Mouse (Mus musculus) brain, embryonic 18.5 days (tissue): Measurements from ENCODE around the gene Lipc.
"Not testable (repeated sequence)": the region's sequence is repeated elsewhere in the genome, so short reads cannot be mapped to it uniquely, and the experiment has no call there.

Source experiments
- DNase-seq: peaks from one replicate; pipeline ENCODE4 v3.0.0-alpha.2; 2012; ENCODE audit warnings: low read depth, low spot score

Gene Lipc

DNA sequence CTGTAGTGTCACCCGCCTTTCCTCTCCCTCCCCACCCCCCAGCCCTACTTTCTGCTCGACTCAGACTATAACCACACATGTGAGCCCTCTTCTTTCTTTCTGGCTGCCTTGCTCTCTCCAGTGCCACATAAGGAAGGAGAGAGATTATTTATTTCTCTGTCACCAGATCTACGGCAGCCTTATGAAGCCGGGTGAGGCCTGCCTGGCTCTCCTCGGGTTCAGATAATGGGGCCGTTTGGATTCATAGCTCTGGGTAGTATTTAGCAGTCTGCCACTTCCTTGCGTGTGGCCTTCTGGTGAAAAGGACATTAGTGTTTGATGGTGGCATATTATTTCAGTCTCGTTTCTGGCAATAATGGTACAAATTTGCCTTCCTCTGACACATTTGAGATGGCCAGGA, 88.0 kb downstream of the Lipc start:
- DNase-seq, result no peak

DNA sequence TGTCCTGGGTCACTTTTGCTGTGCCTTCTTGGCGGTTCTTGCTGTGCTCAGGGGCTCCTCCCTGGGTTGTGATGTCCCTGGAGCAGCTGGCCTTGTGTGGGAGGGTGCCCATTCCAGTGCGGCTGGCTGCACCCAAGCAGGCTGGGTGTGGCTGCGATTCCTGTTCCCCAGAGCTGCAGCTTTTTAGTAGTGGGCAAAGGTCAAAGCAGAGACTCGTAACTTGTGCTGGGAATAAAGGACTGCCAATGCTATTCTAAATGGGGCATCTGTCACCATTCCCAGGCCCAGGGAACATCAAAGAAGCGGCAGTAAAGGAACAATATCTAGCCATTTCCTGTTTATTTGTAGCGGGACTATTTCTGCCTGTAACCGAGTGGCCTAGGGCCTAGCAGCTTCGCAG, 88.7 kb downstream of the Lipc start:
- no peak for DNase-seq

DNA sequence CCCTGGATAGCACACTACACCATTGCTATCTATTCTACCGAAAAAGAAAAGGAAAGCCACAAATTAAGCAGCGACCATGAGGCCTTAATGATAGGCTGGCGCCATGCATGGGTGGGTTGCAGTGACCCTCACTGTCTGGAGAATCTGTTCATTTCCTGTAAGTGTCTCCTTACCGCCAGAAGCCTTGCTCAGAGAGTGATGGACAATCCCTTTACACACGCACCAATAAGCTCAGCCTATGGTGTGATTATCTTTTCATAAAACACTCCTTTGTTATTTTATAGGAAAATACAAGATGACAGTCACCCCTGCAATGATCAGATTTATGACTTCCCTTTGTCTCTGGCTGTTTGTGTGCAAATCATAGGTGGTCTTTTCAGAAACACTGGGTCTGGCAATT, 92.8 kb downstream of the Lipc start:
- DNase-seq, result no peak

DNA sequence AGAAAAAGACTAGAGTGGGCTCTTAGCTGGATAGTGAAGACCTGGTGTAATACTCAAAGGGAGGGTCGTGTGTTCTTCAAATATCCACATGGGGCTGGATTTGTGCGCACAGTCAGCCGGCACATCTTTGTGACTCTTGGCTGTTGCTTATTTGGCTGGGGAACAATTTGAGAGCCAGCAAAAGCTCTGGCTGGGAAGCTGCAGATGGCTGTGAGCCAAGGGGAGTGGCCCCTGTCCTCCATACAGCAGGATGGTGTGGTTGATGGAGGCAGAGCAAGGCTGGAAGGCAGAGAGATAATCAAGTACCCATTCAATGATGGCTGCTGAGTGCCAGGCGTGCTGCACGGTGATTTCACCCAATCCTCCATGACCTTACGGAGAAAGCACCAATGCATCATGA, 96.2 kb downstream of the Lipc start:
- no peak for DNase-seq

DNA sequence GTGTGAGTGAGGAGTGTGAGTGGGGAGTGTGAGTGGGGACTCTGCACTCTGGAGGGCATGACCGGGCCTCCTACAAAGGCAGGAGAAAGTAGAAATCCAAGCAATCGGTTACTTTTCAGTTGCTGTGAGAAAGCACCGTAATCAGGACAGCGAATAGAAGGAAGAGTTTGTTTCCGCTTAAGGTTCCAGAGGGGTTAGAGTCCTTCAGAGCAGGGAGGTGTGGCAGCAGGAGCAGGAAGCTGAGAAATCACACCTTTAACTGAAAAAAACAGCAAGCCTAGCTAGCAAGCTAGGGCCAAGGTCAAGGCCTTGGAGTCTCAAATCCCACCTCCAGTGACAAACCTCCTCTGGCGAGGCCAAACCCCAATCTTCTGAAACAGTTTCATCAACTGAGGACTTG, 97.1 kb downstream of the Lipc start:
- DNase-seq, result no peak

DNA sequence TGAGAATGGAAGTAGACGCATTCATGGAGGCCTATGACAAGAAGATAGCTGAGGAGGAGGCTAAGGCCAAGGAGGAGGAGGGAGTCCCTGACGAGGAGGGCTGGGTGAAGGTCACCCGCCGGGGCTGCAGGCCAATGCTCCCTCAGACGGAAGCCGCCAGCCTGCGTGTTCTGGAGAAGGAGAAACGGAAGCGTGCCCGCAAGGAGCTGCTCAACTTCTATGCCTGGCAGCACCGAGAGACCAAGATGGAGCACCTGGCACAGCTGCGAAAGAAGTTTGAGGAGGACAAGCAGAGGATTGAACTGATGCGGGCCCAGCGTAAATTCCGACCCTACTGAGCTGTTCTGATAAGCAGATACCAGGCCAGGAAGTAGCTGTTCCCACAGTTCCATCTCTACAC, 98.9 kb downstream of the Lipc start:
- not testable (repeated sequence) for DNase-seq

DNA sequence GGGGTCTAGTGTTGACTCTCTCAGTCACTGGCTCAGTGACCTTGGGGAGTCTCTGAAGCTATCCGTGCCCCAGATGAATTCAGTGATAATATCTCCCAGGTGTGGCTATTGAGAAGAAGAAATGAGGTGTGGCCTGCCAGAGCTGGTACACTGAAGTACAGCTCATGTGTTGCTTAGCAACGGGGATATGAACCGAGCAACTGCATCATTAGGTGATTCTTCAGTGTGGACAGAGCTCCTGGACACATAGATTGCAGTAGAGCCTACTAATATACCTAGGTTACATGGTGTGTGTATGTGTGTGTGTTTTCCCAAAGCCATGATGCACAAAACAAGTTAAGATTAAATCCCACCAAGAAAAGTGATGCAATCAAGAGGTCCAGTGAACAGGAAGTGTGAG, 100.5 kb downstream of the Lipc start:
- DNase-seq, result no peak

DNA sequence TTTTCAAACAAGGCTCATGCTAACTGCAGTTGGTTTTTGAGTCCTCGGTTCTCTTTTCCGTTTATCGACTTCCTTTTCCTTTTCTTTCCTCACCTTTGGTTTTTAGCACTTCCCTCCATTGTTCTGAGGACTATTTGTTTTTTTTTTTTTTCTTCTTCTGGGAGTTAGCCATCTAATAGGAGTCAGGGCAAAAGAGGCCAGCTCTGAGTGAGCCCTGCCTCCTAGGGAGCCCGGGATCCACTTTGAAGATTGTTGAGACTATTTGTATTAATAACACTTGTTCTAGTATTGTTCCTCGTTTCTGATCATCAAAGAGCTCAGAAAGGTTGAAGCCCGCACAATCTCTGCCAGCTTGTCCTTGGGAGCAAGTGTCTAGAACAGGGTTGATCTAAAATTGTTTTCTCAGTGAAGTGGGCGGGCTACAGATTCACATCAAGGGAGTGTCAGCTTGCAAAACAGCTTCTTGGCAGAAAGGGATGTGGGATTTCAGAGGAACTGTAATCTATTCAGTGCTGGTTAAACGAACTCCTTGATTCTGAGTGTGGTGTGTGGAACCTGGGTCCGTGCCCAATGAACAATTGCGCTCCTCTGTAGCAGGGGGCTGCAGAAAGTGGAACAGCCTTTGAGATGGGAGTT, 103.8 kb downstream of the Lipc start:
- no peak for DNase-seq

DNA sequence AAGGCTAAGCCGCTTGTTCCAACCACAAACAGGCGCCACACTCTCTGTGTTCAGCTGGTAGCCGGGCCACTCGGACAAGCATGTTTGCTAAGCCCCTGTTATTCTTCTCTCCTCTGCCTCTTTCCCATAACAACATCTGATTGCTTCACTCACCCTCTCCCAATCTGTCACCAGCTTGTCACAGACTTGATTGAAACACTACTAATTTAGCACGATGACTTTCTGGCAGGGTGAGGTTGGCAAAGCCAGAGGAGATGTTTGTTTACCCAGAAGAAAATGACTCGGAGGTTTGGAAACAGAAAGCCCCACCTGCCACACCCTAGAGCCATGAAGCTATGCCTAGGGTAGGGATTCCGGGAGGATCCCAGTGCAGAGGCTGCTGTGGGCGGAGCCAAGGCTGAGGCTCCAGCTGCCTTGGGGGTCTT, 104.4 kb downstream of the Lipc start:
- no peak for DNase-seq

DNA sequence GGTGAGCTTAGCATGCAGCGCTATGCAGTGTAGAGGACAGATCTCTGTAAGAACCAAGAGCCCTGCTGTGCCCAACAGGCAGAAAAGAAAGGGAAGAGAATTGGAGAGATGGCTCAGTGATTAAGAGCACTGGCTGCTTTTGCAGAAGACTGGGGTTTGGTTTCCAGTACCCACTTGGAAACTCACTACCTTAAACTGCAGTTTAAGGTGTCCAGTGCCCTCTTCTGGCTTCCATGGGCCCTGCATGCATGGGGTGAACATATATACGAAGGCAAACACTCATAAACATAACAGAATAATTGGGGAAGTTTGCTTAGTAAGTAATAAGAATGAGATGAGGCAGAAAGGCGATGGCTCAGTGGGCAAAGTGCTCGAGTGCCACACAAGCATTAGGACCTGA, 108.8 kb downstream of the Lipc start:
- no peak for DNase-seq

DNA sequence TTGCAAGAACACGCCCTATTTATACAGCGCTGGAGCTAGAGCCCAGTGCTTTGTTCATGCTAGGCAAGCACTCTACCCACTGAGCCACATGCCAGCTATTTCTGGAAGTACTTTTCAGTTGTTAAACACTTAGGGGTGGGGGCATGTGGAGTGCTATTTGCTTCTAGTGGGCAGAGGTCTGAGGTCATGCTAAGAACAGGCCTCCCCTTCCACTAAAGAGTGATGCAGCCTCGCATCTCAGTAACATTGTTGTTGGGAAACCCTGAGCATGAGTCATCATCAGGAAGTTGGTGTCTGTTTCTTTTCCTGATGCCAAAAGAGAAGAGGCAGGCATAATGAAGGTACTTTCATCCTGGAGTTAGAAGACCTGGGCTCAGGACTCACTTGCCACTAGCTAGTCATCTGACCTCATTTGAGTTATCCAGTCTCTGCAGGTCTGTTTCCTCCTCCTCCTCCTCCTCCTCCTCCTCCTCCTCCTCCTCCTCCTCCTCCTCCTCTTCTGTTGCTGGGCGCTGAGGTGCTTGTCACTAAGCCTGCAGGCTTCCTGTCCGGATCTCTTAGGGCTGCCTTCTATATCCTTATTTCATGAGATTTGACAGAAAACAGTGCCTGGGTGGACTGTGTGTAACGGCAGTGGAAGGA, 109.6 kb downstream of the Lipc start:
- no peak for DNase-seq

DNA sequence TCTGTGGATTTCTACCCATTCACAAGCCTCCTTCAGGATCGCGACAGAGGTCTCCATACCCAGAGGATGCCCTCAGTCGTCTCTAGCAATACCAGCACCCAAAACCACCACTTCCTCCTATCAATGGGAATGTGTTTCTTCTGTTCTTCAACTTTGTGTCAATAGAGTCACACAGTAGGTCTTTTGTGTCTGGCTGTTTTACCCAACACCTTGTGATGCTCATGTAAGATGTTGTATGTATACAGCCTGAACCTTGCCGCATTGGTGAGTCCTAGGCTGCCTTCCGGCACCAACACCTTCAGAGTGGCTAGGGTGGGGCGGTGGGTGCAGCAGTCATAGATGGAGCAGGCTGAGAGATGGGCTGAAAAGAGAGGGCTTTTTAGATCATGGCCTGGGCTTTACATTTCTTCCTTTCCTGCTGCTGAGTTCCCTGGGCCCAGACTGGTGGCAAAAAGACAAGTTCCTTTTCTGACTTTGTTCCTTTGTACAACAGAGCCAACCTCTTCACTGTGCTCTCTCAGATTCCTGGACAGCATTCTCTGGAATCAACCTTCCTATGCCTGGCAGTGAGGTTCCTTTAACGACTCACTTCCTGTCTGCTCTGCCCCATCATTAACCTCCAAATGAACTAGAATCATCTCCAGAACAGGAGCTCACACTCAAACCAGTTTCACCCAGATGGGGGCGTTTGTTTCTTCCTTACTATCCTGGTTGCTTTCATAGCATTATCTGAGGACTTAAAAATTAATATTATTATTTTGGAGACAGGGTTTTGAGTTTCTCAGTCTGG, 110.4 kb downstream of the Lipc start:
- DNase-seq, result no peak

DNA sequence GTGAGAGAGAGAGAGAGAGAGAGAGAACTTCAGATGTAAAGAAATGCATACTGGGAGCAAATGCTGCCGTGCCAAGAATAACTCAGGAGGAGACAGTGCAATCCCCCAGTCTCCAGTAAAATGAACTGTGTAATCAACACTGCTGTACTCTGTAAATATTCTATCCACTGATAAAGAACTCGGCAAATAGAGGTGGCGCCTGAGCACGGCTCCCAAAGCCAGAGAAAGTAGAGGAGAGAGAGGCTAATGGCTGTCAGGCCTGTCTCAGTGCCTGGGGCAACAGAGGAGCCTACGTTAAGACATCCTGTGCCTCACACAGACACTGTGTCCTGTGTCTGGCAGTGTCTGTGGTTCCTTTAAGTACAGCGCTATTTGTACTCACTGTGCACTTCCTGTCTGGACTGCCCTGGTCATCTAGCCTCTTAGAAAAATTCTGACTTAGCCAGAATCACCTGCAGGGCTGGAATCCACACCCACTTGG, 111.1 kb downstream of the Lipc start:
- DNase-seq, result no peak

DNA sequence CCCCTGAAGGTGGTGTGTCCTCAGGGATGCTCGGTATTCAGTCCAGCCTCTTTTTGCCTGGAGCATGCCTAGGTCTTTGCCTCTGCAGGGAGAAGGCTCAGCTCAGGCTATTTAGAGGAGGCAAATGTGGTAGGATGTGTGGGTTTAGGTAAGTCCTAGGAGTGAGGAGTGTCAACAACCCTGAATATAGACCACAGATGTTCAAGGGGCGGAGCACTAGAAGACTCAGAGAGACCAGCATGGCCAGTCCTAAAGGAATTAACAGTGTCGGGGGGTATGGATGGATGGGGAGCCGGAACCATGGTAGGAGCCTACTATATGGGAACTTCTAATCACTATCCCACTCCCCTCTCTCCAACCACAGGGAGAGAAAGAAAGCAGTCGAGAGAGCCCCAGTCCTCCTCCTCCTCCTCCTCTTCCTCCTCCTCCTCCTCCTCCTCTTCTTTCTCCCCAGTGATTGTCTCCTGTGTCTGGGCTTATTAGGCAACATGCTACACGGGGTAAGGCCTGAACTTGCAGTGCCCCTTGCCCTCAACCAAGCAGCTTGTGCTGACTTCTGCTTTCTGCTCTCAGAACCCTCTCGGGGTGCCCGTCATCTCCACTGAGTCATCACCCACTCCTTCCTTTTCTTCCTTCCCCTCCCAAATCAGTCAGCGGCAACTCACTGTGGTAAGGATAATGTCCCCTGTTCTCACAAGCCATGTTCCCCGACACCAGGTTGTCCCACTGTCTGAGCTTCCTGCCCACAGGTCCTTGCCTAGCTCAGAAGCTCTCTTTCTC, 113.7 kb downstream of the Lipc start:
- DNase-seq, result no peak

DNA sequence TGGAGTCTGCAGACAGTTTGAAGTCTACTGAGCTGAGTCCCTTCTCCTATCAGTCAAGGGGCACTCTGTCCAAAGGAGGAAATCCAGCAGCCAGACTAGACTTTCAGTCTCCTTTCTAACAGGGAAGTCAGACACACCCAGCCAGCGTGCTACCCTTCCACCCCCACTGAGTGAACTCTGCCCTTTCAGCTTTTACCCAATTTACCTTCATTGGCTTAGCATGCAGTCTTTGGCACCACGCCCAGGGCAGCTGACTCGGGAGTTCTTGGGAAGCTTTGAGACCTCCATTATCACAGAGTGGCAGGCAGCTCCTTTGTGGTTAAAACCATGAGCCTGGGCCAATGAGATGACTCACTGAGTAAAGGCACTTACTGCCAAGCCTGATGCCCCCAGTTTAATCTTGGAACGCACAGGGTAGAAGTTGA, 117.3 kb downstream of the Lipc start:
- DNase-seq, result no peak

DNA sequence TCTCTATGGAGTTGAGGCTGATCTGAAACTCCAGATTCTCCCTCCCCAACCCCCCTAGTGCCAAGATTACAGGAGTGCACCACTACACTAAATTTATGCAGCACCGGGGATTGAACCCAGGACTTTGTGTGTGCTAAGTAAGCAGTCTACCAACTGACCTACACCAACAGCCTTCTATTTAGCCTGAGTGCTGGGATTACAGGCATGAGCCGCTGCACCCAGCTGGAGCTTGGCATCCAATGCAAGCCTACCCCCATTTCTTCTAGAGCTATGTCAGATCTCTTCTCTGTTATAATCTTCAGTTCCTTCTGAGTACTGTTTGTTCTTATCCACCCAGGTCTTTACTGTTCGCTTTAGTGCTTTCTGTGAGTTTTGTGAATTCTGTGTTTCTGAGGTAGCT, 117.8 kb downstream of the Lipc start:
- no peak for DNase-seq

DNA sequence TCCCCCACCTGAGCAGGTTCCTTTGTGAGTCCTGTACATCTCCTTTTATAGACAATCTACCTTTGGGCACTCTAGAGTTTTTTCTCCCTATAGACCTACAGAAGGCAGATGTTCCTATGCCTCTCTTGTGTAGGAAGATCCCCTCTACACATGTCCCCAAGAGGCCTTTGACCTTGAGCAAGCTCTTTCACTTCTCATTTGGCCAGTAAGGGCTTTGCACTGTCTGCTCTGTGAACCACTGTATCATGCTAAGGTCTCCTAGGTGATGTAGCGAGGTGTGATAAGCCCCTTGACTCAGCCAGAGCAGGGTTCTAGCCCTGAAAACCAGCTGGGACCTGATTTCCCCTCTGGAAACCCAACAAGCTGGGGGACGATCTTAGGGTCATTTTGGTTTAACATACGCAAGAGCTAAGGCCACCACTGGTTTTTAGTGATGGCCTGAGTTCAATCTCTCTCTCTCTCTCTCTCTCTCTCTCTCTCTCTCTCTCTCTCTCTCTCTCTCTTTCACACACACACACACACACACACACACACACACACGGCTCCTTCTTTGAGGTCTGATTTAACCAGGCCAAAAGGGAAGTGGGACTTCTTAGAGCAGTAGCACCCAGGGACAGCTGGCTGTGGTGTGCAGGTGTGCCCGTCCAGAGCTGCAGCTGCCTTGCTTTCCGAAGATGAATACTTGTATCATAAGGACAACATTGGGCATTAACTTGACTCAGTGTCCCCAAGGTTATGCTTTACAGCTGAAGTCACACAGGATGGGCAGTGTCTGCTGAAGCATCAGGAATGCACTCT, 118.7 kb downstream of the Lipc start:
- no peak for DNase-seq

DNA sequence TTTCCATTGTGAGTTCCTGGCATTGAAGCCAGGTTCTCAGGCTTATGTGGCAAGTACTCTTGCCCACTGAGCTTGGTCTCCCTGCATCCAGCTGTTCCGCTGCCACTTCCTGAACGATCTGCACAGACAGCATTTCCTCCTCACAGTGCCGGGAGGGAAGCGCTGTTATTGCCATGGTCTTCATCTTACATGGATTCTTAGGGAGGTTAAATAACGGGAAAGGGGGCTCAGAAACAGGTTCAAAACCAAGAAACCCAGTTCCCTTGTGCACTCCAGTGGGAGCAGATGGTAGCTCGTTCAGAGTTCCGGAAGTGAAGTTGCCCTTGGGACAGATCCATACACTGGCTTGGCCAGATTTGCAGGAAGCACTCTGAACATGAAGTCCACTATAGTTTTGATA, 119.8 kb downstream of the Lipc start:
- DNase-seq, result no peak

DNA sequence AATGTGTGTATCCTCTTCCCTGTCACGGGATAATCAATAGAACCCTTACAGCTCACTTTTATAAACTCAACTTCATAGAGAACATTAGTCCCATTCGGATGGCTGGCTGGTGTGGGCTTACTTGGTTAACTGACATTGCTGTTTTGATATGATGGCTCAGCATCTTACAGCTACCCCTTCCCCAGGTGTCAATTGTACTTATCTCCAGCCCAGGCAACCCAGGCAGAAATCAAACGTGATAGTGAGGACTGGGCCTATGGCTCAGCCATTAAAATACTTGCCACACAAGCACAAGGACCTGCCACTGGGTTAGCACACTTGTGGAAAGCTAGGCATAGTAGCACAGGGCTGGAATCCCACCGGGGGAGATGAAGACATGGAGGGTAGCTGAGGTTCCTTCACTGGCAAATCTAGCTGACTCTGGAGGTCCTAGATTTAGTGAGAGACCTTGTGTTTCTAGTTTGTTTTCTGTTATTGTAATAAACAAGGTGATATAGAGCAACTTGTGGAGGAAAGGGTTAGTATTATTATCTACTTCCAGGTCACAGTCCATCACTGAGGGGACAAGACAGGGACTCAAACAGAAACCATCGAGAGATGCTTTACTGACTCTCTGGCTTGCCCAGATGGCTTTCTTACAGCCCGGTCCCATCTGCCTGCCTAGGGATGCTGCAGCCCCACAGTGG, 121.0 kb downstream of the Lipc start:
- no peak for DNase-seq

DNA sequence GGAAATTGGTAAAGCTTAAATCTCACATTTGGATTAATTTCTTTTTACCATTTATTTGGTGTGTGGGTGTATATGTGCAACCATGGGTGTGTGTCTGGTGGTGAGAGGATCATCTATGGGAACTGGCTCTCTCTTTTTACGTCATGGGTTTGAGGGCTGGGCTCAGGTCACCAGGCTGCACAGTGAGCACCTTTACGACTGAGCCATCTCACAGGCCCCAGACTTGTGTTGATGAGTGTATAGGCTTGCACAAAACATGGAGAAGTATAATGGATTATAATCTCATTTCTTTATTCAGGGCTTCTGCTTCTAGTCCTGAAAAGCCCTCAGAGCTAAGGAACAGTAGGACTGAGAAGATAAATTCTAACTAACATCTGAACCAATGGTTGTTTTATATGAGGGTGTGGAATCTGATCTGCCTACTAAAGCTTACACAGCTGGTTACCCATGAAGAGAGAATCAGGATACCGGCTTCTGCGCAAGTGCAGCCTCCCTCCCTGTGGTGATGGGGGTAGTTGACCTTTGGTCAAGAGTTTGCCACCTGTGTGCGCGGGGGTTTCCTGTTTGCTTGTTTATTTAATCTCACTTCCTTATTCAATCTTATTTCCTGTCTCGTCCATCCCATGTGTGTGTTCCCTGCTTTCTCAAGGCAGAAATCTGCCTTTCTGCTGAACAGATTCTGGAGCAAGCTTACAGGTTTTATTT, 122.1 kb downstream of the Lipc start:
- no peak for DNase-seq
